Mouse (Mus musculus) heart, postnatal 0 days (tissue): Measurements from ENCODE around the gene App. TPM values are rescaled to one million over a fixed set of nuclear protein-coding genes. Genes with fewer than 3 reads are reported as not detected.

ENCODE experiments used
- ATAC-seq: fragments of 200-750 bp; cut with Nextera tagmentation; 2 replicates; pipeline ENCODE4 v1.8.0; 2017; ENCODE audit warnings: low read depth, moderate number of reproducible peaks, moderate library complexity; ENCODE audit not compliant: insufficient read depth
- DNase-seq: peaks from one replicate; pipeline ENCODE4 v3.0.0-alpha.2; 2016; ENCODE audit warnings: low spot score
- H3K27ac ChIP-seq: fragments of 300-500 bp; sonication (generic); 2 replicates; pipeline ENCODE4 v1.5.1; 2014; ENCODE audit warnings: low read depth, mild to moderate bottlenecking
- H3K27me3 ChIP-seq: fragments of 300-500 bp; sonication (generic); 2 replicates; pipeline ENCODE4 v1.6.1; 2014; ENCODE audit warnings: low read length, mixed read lengths; ENCODE audit not compliant: control insufficient read depth, insufficient read depth
- H3K36me3 ChIP-seq: fragments of 300-500 bp; sonication (generic); replicated peaks from 2 replicates; pipeline ENCODE4 v1.6.1; 2014; ENCODE audit warnings: low read length, mixed read lengths; ENCODE audit not compliant: control insufficient read depth, insufficient read depth
- H3K4me1 ChIP-seq: fragments of 300-500 bp; sonication (generic); 2 replicates; pipeline ENCODE4 v1.6.1; 2014; ENCODE audit warnings: antibody characterized with exemption; ENCODE audit not compliant: control insufficient read depth, insufficient read depth
- H3K4me2 ChIP-seq: fragments of 300-500 bp; sonication (generic); 2 replicates; pipeline ENCODE4 v1.6.1; 2014; ENCODE audit warnings: low read depth, mild to moderate bottlenecking, low read length, moderate library complexity
- H3K4me3 ChIP-seq: fragments of 300-500 bp; sonication (generic); 2 replicates; pipeline ENCODE4 v1.5.1; 2014; ENCODE audit warnings: low read depth, low read length
- H3K9ac ChIP-seq: fragments of 300-500 bp; sonication (generic); replicated peaks from 2 replicates; pipeline ENCODE4 v1.6.1; 2014; ENCODE audit warnings: low read depth, low read length, mixed read lengths
- H3K9me3 ChIP-seq: fragments of 300-500 bp; sonication (generic); replicated peaks from 2 replicates; pipeline ENCODE4 v1.6.1; 2016; ENCODE audit warnings: low read length; ENCODE audit not compliant: control insufficient read depth
- CTCF ChIP-seq: IDR thresholded peaks from 2 replicates; pipeline ENCODE4 v1.5.1; 2016; ENCODE audit warnings: antibody characterized with exemption, control low read depth, low read depth
- EP300 ChIP-seq: IDR thresholded peaks from 2 replicates; pipeline ENCODE4 v1.6.1; 2016; ENCODE audit warnings: antibody characterized with exemption, low read depth
- WGBS: fragments of 180-500 bp; shearing (Covaris S2); extraction: QIAGEN DNeasy Blood & Tissue Kit; methylation state at CpG from one replicate; pipeline ENCODE4 v1.1.7; 2014; 5-methylcytosine and 5-hydroxymethylcytosine counted together
- polyA plus RNA-seq: library from polyadenylated mRNA; unstranded; fragments of >200 nt; fragmentation: Nextera tagmentation; extraction: Ambion mirVana; gene quantifications from 2 replicates; pipeline ENCODE4 v1.2.1, GENCODE M21; 2015
- total RNA-seq: library from RNA; depleted of rRNA; stranded (reverse); fragments of >200 nt; gene quantifications from 2 replicates; pipeline ENCODE4 v1.2.3, GENCODE M21; 2014; ENCODE audit warnings: low replicate concordance

Gene App
- total and polyA plus RNA-seq, 2 experiments from 2014 or later = 122 to 139 TPM

GRCm38 (mm10) chr16:85092644-85093091 is 80.9 kb downstream of the App start:
- ATAC-seq = no peak
- whole genome bisulfite sequencing = 56% methylated on average over 9 of the region's 9 CpGs
- H3K27ac ChIP-seq = no peak overlapping the region
- H3K9me3 ChIP-seq = no peaks in the 10 kb centered on the region
- H3K36me3 ChIP-seq = no peaks in the 10 kb centered on the region; the same call in 1 of the 2 replicates
- 0 out of 2 replicates have a peak, but pooled peaks cover 7% of the 10 kb centered on the region for H3K4me1 ChIP-seq
- H3K4me3 ChIP-seq = no peak overlapping the region
- no peaks in the 10 kb centered on the region for H3K27me3 ChIP-seq
- TF ChIP-seq CTCF (no peak), EP300 (no peak)
- DNase-seq = no peak
- H3K4me2 ChIP-seq = no peak overlapping the region
- no peak overlapping the region for H3K9ac ChIP-seq

GRCm38 (mm10) chr16:85092183-85092582 is 81.4 kb downstream of the App start:
- Histone ChIP-seq H3K9me3 (no peaks in the 10 kb centered on the region), H3K36me3 (no peaks in the 10 kb centered on the region; the same call in 1 of the 2 replicates), H3K27ac (no peak overlapping the region), H3K4me3 (no peak overlapping the region), H3K4me2 (no peak overlapping the region), H3K9ac (no peak overlapping the region), H3K27me3 (no peaks in the 10 kb centered on the region), H3K4me1 (0 out of 2 replicates have a peak, but pooled peaks cover 12% of the 10 kb centered on the region)
- ATAC-seq (no peak), DNase-seq (no peak)
- WGBS = 95% methylated on average over 1 of the region's 1 CpGs
- TF ChIP-seq CTCF (no peak), EP300 (no peak)

GRCm38 (mm10) chr16:85090992-85091391 is 82.6 kb downstream of the App start:
- H3K9ac ChIP-seq = no peak overlapping the region
- no peak overlapping the region for H3K4me3 ChIP-seq
- H3K4me2 ChIP-seq = peak overlapping the region; percentile 19; the same call in 1 of the 2 replicates

GRCm38 (mm10) chr16:85088126-85088525 is 85.4 kb downstream of the App start:
- DNase-seq = no peak
- H3K4me2 ChIP-seq = no peak overlapping the region
- H3K4me3 ChIP-seq = no peak overlapping the region
- 0 out of 2 replicates have a peak, but pooled peaks cover 14% of the 10 kb centered on the region for H3K4me1 ChIP-seq
- no peak overlapping the region for H3K27ac ChIP-seq
- 57% methylated on average over 10 of the region's 10 CpGs for WGBS
- TF ChIP-seq EP300 = no peak
- TF ChIP-seq CTCF = no peak
- no peak overlapping the region for H3K9ac ChIP-seq
- H3K27me3 ChIP-seq = no peaks in the 10 kb centered on the region
- no peak for ATAC-seq
- H3K9me3 ChIP-seq = no peaks in the 10 kb centered on the region
- H3K36me3 ChIP-seq = no peaks in the 10 kb centered on the region

More at GRCm38 (mm10) chr16:85090992-85091391, 82.6 kb downstream of the App start:
- DNase-seq = peak; percentile 50
- no peak for TF ChIP-seq CTCF
- TF ChIP-seq EP300 = no peak
- Histone ChIP-seq H3K9me3 (no peaks in the 10 kb centered on the region), H3K4me1 (0 out of 2 replicates have a peak, but pooled peaks cover 14% of the 10 kb centered on the region), H3K27me3 (no peaks in the 10 kb centered on the region), H3K27ac (no peak overlapping the region), H3K36me3 (no peaks in the 10 kb centered on the region)
- peak; percentile 51 for ATAC-seq
- 35% methylated on average over 14 of the region's 14 CpGs for WGBS

GRCm38 (mm10) chr16:85086303-85086702 is 87.3 kb downstream of the App start:
- Histone ChIP-seq H3K4me3 (no peak overlapping the region), H3K9me3 (no peaks in the 10 kb centered on the region), H3K4me2 (no peak overlapping the region), H3K27me3 (no peaks in the 10 kb centered on the region), H3K9ac (no peak overlapping the region), H3K36me3 (peaks cover 8% of the 10 kb centered on the region; the same call in 1 of the 2 replicates), H3K4me1 (0 out of 2 replicates have a peak, but pooled peaks cover 9% of the 10 kb centered on the region), H3K27ac (no peak overlapping the region)
- DNase-seq = no peak
- ATAC-seq = no peak
- no peak for TF ChIP-seq CTCF
- TF ChIP-seq EP300 = no peak
- 83% methylated on average over 14 of the region's 14 CpGs for WGBS

GRCm38 (mm10) chr16:85085902-85086301 is 87.7 kb downstream of the App start:
- TF ChIP-seq CTCF (no peak), EP300 (no peak)
- H3K27ac ChIP-seq = no peak overlapping the region
- WGBS = 59% methylated on average over 6 of the region's 6 CpGs
- H3K9ac ChIP-seq = no peak overlapping the region
- H3K4me1 ChIP-seq = 0 out of 2 replicates have a peak, but pooled peaks cover 7% of the 10 kb centered on the region
- no peak overlapping the region for H3K4me3 ChIP-seq
- no peak for ATAC-seq
- H3K9me3 ChIP-seq = no peaks in the 10 kb centered on the region
- DNase-seq = no peak
- no peak overlapping the region for H3K4me2 ChIP-seq
- no peaks in the 10 kb centered on the region for H3K27me3 ChIP-seq
- H3K36me3 ChIP-seq = peaks cover 10% of the 10 kb centered on the region; the same call in 1 of the 2 replicates
